Mouse (Mus musculus) lung, postnatal 0 days (tissue): ENCODE results near the gene Slc7a8. TPM values are rescaled to one million over a fixed set of nuclear protein-coding genes. Genes with fewer than 3 reads are reported as not detected.

Experiments used
- ATAC-seq: fragments of 200-750 bp; cut with Nextera tagmentation; 2 replicates; pipeline ENCODE4 v1.8.0; 2017; ENCODE audit warnings: moderate library complexity
- DNase-seq: peaks from one replicate; pipeline ENCODE4 v3.0.0-alpha.2; 2016; ENCODE audit warnings: low spot score
- H3K27ac ChIP-seq: fragments of 300-500 bp; sonication (generic); 2 replicates; pipeline ENCODE4 v1.5.1; 2014; ENCODE audit warnings: antibody characterized with exemption, mild to moderate bottlenecking, low read length, mixed read lengths
- H3K27me3 ChIP-seq: fragments of 300-500 bp; sonication (generic); replicated peaks from 2 replicates; pipeline ENCODE4 v1.6.1; 2014; ENCODE audit warnings: low read length, mixed read lengths; ENCODE audit not compliant: insufficient read depth
- H3K36me3 ChIP-seq: fragments of 300-500 bp; sonication (generic); 2 replicates; pipeline ENCODE4 v1.6.1; 2014; ENCODE audit warnings: low read length, mixed read lengths; ENCODE audit not compliant: insufficient read depth
- H3K4me1 ChIP-seq: fragments of 300-500 bp; sonication (generic); 2 replicates; pipeline ENCODE4 v1.6.1; 2014; ENCODE audit warnings: antibody characterized with exemption, low read depth, low read length, mixed read lengths; ENCODE audit not compliant: insufficient read depth
- H3K4me2 ChIP-seq: fragments of 300-500 bp; sonication (generic); replicated peaks from 2 replicates; pipeline ENCODE4 v1.6.1; 2014; ENCODE audit warnings: low read depth, mild to moderate bottlenecking, low read length, moderate library complexity, mixed read lengths
- H3K4me3 ChIP-seq: fragments of 300-500 bp; sonication (generic); 2 replicates; pipeline ENCODE4 v1.5.1; 2014; ENCODE audit warnings: low read depth, low read length
- H3K9ac ChIP-seq: fragments of 300-500 bp; sonication (generic); replicated peaks from 2 replicates; pipeline ENCODE4 v1.6.1; 2014; ENCODE audit warnings: low read depth, mild to moderate bottlenecking
- H3K9me3 ChIP-seq: fragments of 300-500 bp; sonication (generic); 2 replicates; pipeline ENCODE4 v1.6.1; 2016; ENCODE audit warnings: low read length, mixed read lengths
- CTCF ChIP-seq: IDR thresholded peaks from 2 replicates; pipeline ENCODE4 v1.5.1; 2016; ENCODE audit warnings: antibody characterized with exemption, mild to moderate bottlenecking
- EP300 ChIP-seq: IDR thresholded peaks from 2 replicates; pipeline ENCODE4 v1.6.1; 2016; ENCODE audit warnings: antibody characterized with exemption, mild to moderate bottlenecking, control low read depth
- WGBS: fragments of 180-500 bp; shearing (Covaris S2); extraction: QIAGEN DNeasy Blood & Tissue Kit; methylation state at CpG from one replicate; pipeline ENCODE4 v1.1.7; 2014; 5-methylcytosine and 5-hydroxymethylcytosine counted together
- polyA plus RNA-seq: library from polyadenylated mRNA; unstranded; fragments of >200 nt; fragmentation: Nextera tagmentation; extraction: Ambion mirVana; gene quantifications from 2 replicates; pipeline ENCODE4 v1.2.1, GENCODE M21; 2015

Slc7a8 gene
- polyA plus RNA-seq, 1 experiment from 2014 or later: 1.2 TPM

- WGBS: 2% methylated on average over 8 of the region's 8 CpGs
- no peaks in the 10 kb centered on the region for H3K9me3 ChIP-seq
- H3K4me1 ChIP-seq: peaks cover 8% of the 10 kb centered on the region; the same call in 1 of the 2 replicates
- H3K4me2 ChIP-seq: peak overlapping the region; percentile 71
- H3K9ac ChIP-seq: peak overlapping the region; percentile 62
- peak overlapping the region; percentile 98 for H3K27ac ChIP-seq
- DNase-seq (peak; percentile 35), ATAC-seq (no peak)
- no peaks in the 10 kb centered on the region; the same call in 1 of the 2 replicates for H3K36me3 ChIP-seq
- TF ChIP-seq EP300 (no peak), CTCF (no peak)
- H3K27me3 ChIP-seq: no peaks in the 10 kb centered on the region
- peak overlapping the region; percentile 96 for H3K4me3 ChIP-seq
Observed at GRCm38 (mm10) chr14:54687251-54687650, 94.5 kb downstream of the Slc7a8 start.

- Histone ChIP-seq H3K4me3 (peak within 1 kb of the TSS; percentile 96), H3K9me3 (no peaks in the 10 kb centered on the region), H3K36me3 (no peaks in the 10 kb centered on the region; the same call in 1 of the 2 replicates), H3K4me1 (peaks cover 8% of the 10 kb centered on the region; the same call in 1 of the 2 replicates), H3K4me2 (peak within 1 kb of the TSS; percentile 71), H3K27ac (peak within 1 kb of the TSS; percentile 98), H3K9ac (peak within 1 kb of the TSS; percentile 99), H3K27me3 (no peaks in the 10 kb centered on the region)
- WGBS: under 1% methylated on average over 44 of the region's 44 CpGs
- ATAC-seq (peak; percentile 96), DNase-seq (peak; percentile 100)
- TF ChIP-seq EP300 (peak; percentile 65; the same call in 1 of the 2 replicates), CTCF (no peak)
Observed at GRCm38 (mm10) chr14:54686522-54687143, 95.1 kb downstream of the Slc7a8 start, which contains the start of gene Acin1. Gene Acin1, minus strand, starts transcription at chr14:54686931.

- DNase-seq: peak; percentile 96
- WGBS: 0% methylated on average over 38 of the region's 41 CpGs
- peak within 1 kb of the TSS; percentile 98 for H3K27ac ChIP-seq
- H3K9ac ChIP-seq: peak within 1 kb of the TSS; percentile 99
- peak within 1 kb of the TSS; percentile 71 for H3K4me2 ChIP-seq
- peak within 1 kb of the TSS; percentile 96 for H3K4me3 ChIP-seq
- no peaks in the 10 kb centered on the region; the same call in 1 of the 2 replicates for H3K36me3 ChIP-seq
- peaks cover 8% of the 10 kb centered on the region; the same call in 1 of the 2 replicates for H3K4me1 ChIP-seq
- TF ChIP-seq EP300: no peak
- TF ChIP-seq CTCF: peak; percentile 67
- H3K9me3 ChIP-seq: no peaks in the 10 kb centered on the region
- ATAC-seq: peak; percentile 66
- no peaks in the 10 kb centered on the region for H3K27me3 ChIP-seq
Observed at GRCm38 (mm10) chr14:54686063-54686521, 95.7 kb downstream of the Slc7a8 start, which contains the start of gene 1700123O20Rik. Gene 1700123O20Rik, plus strand, starts transcription at chr14:54686216.

- no peak for ATAC-seq
- Histone ChIP-seq H3K27ac (peak overlapping the region; percentile 98), H3K4me1 (peaks cover 8% of the 10 kb centered on the region; the same call in 1 of the 2 replicates), H3K9ac (peak overlapping the region; percentile 99), H3K9me3 (no peaks in the 10 kb centered on the region), H3K4me2 (peak overlapping the region; percentile 71), H3K4me3 (peak overlapping the region; percentile 96), H3K27me3 (no peaks in the 10 kb centered on the region), H3K36me3 (no peaks in the 10 kb centered on the region)
- DNase-seq: peak; percentile 25
- TF ChIP-seq CTCF (no peak), EP300 (no peak)
- WGBS: 4% methylated on average over 8 of the region's 8 CpGs
Observed at GRCm38 (mm10) chr14:54685471-54685870, 96.3 kb downstream of the Slc7a8 start.

- H3K36me3 ChIP-seq: peaks cover 10% of the 10 kb centered on the region; the same call in 1 of the 2 replicates
- H3K4me2 ChIP-seq: no peak overlapping the region
- no peak overlapping the region for H3K4me3 ChIP-seq
- WGBS: 87% methylated on average over 3 of the region's 3 CpGs
- H3K27me3 ChIP-seq: no peaks in the 10 kb centered on the region
- no peak for ATAC-seq
- DNase-seq: no peak
- TF ChIP-seq CTCF (no peak), EP300 (no peak)
- no peak overlapping the region for H3K9ac ChIP-seq
- H3K4me1 ChIP-seq: no peaks in the 10 kb centered on the region
- no peak overlapping the region for H3K27ac ChIP-seq
- H3K9me3 ChIP-seq: no peaks in the 10 kb centered on the region
Observed at GRCm38 (mm10) chr14:54682396-54682795, 99.3 kb downstream of the Slc7a8 start.

- ATAC-seq: no peak
- H3K36me3 ChIP-seq: peaks cover 10% of the 10 kb centered on the region; the same call in 1 of the 2 replicates
- no peak overlapping the region for H3K4me2 ChIP-seq
- H3K27ac ChIP-seq: no peak overlapping the region
- TF ChIP-seq EP300 (no peak), CTCF (no peak)
- H3K9ac ChIP-seq: no peak overlapping the region
- DNase-seq: no peak
- 79% methylated on average over 16 of the region's 16 CpGs for WGBS
- no peaks in the 10 kb centered on the region for H3K27me3 ChIP-seq
- H3K9me3 ChIP-seq: no peaks in the 10 kb centered on the region
- H3K4me3 ChIP-seq: no peak overlapping the region
- H3K4me1 ChIP-seq: no peaks in the 10 kb centered on the region; the same call in 1 of the 2 replicates
Observed at GRCm38 (mm10) chr14:54678657-54679304, 103.0 kb downstream of the Slc7a8 start.
